Mouse (Mus musculus): ENCODE measurements around the gene Srrd.
A peak's percentile ranks its signal among the peaks of the same experiment; 100 is the strongest.
"Not testable (repeated sequence)": the region's sequence is repeated elsewhere in the genome, so short reads cannot be mapped to it uniquely, and the experiment has no call there.

The Srrd gene

GRCm38 (mm10) chr5:112355910-112356309 lies 13.1 kb upstream of the Srrd start, which contains the start of gene Gm6583:
Gm6583 (minus strand) TSS chr5:112356033.
- DNase-seq = no peak

GRCm38 (mm10) chr5:112355493-112355892 lies 12.7 kb upstream of the Srrd start:
- peak; percentile 11 for DNase-seq

- DNase-seq = no peak
These were observed 6.3 kb upstream of the Srrd start for GRCm38 (mm10) chr5:112349169-112349568.

DNA sequence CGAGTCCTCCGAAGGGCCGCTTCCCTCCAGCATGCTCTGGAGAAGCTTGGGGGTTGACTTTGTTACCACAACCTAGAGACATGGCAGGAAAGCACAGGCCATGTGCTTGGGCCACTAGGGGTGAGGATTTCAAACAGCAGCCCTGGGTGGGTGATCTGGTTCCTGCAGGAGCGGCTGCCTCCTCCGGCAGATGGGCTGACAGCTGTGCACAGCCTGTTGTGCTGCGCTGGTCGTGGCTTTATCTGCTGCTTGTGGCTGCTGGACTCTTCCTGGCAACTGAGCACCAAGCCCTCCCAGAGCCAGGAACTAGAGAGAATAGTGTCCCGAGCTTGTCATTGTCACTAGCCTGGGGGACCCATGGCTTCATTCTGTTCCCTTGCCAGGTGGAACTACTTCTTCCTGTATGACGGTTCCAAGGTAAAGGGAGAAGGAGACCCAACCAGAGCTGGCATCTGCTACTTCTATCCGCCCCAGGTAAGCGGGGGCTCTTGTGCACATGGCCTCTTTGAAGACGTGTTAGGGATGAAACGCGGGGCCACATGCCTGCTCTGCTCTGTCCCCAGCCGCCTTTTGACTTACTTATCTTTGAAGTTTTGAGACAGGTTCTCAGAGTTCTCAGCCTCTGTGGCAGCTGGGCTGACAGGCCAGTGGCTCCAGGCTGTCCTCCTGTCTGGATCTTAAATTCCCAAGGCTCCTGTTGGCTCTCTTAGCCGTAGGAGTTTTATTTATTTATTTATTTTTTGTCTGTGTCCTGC lies 3.5 kb upstream of the Srrd start:
- no peak for DNase-seq

GRCm38 (mm10) chr5:112344092-112344960 lies 1.5 kb upstream of the Srrd start:
- DNase-seq = peak; percentile 62

GRCm38 (mm10) chr5:112343205-112343595 lies 360 bp upstream of the Srrd start:
- DNase-seq = no peak

- no peak for DNase-seq
These were observed 3.6 kb downstream of the Srrd start for GRCm38 (mm10) chr5:112339215-112339614.

GRCm38 (mm10) chr5:112337004-112337403 lies 5.8 kb downstream of the Srrd start:
- DNase-seq = no peak

GRCm38 (mm10) chr5:112335473-112335872 lies 7.4 kb downstream of the Srrd start:
- peak; percentile 63 for DNase-seq

GRCm38 (mm10) chr5:112329805-112330564 lies 12.9 kb downstream of the Srrd start:
- DNase-seq = no peak

DNA sequence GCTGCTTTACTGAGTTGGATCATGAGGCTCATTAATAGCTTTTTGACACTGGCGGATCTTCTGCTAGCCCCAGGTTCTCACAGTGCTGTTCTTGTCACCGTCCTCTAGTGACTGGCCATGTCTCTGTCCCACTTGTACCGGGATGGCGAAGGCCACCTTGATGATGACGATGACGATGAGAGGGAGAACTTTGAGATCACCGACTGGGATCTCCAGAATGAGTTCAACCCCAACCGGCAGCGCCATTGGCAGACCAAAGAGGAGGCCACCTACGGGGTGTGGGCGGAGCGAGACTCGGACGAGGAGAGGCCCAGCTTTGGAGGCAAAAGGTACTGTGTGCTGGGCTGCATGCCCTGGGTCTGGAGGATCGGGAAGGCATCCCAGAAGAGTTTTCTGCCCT lies 15.0 kb downstream of the Srrd start:
- DNase-seq = no peak

GRCm38 (mm10) chr5:112326446-112327009 lies 16.3 kb downstream of the Srrd start:
- DNase-seq = no peak

- peak; percentile 97 for DNase-seq
These were observed 17.0 kb downstream of the Srrd start, which contains the start of gene Tfip11 for GRCm38 (mm10) chr5:112325546-112326445. Tfip11 (plus strand) TSS chr5:112326358.

DNA sequence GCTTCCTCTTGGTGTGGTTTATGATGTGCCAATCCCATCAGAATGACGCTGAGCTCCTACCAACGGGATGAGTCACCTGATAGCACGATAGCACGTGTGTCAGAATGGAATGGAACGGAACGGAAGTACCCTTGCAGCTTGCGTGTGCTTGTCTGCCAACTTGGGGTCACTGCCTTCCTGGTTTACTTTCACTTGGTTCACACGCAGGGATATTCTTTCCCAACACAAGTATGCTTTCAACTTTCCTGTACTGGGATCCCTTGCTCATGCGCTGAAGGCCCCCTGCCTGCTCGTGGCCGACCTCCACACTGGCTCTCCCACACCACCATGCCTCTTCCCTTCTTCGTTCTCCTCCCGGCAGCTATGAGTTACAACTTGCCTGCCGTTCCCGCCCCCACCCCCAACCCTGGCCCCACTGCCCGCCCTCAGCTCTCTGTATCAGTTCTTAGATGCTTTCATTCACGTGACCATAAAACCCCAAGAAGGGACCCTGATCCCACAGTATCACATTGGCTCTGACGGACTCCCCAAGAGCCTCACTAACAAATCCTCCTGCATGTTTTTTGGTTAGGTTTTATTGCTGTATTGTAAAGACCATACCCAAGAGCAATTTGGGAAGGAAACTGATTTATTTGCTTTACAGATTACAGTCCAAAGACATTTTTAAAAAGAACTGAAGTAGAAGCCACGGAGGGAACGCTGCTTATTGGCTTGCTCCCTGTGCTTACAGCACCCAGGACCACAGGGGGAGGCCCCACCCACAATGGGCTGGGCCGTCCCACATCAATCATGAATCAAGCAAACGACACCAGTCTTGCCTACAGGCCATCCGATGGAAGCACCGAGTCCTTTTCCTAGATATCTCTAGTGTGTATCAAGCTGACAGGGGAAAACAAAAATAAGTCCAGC lies 17.9 kb downstream of the Srrd start:
- peak; percentile 49 for DNase-seq

DNA sequence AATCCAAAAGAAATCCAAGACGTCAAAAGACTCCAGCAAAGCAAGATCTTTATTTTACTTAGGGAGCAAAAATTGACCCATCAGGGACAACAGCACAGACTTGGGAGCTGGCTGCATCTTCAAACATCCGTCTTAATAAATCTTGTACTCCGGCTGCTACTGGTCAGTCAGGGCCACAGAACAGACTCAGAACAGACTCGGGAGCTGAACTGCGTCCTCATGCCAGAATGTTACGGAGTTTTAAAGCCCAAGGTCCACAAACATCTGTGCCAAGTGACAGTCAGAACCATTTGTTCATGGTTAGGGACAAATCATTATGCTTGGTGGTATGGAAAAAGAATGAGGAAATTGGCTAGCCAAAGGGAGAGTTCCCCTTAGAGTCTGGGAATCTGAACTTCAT lies 19.6 kb downstream of the Srrd start:
- no peak for DNase-seq

GRCm38 (mm10) chr5:112321376-112321775 lies 21.5 kb downstream of the Srrd start:
- no peak for DNase-seq

- DNase-seq = no peak
These were observed 21.9 kb downstream of the Srrd start for GRCm38 (mm10) chr5:112320936-112321335.

DNA sequence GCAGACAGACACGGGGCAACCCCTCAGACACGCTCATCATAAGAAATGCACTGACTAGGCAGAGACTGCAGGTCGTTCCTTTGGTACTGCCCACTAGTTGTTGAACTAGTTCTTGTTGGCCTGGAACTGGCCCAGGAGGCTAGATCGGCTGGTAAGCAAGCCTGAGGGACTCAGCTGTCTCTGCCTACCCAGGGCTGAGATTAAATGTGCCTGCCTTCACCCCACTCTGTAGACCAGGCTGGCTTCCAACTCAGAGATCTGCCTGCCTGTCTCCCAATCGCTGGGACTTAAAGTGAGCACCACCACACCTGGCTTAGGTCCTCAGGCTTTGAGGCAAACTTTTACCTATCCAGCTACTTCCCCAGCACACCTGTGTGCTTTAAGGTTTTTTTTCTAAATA lies 22.5 kb downstream of the Srrd start:
- no peak for DNase-seq

DNA sequence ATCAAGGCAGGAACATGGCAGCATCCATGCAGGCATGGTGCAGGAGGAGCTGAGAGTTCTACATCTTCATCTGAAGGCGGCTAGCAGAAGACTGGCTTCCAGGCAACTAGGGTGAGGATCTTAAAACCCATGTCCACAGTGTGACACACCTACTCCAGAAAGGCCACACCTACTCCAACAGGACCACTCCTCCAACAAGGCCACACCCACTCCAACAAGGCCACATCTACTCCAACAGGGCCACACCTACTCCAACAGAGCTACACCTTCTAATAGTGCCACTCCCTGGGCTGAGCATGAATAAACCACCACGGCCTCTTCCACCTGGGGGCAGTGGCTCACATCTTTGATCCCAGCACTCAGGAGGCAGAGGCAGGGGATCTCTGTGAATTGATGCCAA lies 23.5 kb downstream of the Srrd start:
- DNase-seq = not testable (repeated sequence)

- DNase-seq = peak; percentile 46
These were observed 25.5 kb downstream of the Srrd start for GRCm38 (mm10) chr5:112317328-112317727.

DNA sequence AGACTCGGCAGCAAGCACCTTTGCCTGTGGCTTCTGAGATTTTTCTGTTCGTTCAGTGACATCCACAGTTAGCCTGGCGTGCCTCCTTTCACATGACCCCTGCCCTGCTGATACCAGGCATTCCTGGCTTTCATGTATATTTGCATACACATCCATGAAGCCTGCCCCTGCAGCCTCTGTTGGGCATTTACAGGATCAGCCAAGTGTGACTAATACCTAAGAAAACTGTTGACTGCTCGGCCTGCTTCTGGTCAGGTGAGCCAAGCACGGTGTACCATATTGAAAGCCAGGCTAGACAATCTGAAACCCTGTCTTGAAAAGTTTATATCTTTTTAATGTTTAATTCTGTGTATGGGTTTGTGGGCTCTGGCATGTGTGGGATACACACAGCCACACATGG lies 26.4 kb downstream of the Srrd start:
- no peak for DNase-seq

Measured in kidney, adult 9 months (tissue).